Mouse (Mus musculus): Measurements from ENCODE around the gene Coro1a.
"Not testable (repeated sequence)": the region's sequence is repeated elsewhere in the genome, so short reads cannot be mapped to it uniquely, and the experiment has no call there.

Gene Coro1a

GRCm38 (mm10) chr7:126689021-126689420, 18.6 kb downstream of the Coro1a start:
- no peak for DNase-seq (ENCODE audit: low spot score in 2 of 2)

- DNase-seq (ENCODE audit: low spot score in 2 of 2): not testable (repeated sequence)
Measured at GRCm38 (mm10) chr7:126688156-126688555, 19.4 kb downstream of the Coro1a start.

- DNase-seq (ENCODE audit: low spot score in 2 of 2): no peak
Measured at GRCm38 (mm10) chr7:126681221-126681620, 26.4 kb downstream of the Coro1a start.

GRCm38 (mm10) chr7:126679683-126680082, 27.9 kb downstream of the Coro1a start:
- no peak for DNase-seq (ENCODE audit: low spot score in 2 of 2)

DNA sequence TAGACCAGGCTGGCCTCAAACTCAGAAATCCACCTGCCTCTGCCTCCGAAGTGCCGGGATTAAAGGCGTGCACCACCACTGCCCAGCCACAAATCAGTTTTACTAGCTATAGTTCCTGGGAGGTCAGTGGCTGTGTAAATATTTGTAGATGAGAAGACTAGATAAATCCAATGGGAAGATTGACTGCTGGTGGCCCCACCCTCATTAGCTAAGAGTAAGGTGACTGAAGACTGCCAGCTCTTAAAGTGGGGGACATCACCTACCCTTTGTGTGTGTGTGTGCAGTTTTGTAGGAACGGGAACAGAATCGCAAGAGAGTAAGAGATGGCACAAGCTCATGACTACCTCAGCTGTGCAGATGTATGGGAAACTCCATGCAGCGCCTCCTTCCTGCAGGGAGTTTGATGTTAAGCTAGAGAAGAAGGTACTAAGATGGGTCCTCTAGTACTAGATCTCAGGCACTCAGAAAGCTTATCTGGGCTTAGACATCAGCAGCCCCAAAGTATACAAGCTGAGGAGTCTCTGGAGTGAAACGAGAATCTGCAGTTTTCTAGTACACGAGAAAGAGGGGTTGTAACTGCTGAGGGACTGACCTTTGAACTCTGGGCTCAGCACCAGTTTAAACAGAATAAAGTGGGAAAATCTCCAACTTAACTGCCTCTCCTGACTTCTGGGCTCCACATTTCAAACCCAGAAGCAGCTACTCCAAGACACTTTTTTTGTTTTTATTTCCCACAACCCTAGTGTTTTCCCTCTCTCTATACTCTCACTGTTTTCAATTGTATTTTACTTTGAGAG, 28.8 kb downstream of the Coro1a start:
- no peak for DNase-seq (ENCODE audit: low spot score in 2 of 2)

DNA sequence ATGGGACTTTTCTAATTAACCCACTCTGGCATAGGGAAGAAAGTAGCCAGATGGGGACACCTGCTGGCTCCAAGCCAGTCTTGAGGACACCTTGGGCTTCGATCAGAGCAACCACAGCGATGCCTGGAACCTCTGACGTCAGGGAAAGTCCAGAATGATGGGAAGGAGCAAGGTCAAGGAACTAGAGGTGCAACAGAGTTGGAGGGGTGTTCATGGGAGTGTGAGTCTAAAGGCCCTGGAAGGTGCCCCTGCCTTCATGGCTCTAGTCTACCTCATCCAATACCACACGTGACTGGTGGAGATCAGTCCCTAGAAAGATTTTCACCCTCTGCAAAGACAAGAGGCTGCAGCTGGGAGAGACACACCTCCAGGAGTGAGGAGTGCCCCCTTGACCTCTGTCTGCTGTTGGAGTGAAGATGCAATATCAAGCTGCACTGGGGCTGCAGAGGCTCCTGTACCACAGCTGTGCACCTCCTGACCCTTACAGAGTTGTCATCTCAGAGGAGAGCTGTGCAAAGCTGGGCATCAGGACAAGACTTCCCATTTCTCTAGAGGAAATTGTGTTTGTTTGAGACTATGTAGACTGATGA, 30.9 kb downstream of the Coro1a start:
- no peak for DNase-seq (ENCODE audit: low spot score in 2 of 2)

DNA sequence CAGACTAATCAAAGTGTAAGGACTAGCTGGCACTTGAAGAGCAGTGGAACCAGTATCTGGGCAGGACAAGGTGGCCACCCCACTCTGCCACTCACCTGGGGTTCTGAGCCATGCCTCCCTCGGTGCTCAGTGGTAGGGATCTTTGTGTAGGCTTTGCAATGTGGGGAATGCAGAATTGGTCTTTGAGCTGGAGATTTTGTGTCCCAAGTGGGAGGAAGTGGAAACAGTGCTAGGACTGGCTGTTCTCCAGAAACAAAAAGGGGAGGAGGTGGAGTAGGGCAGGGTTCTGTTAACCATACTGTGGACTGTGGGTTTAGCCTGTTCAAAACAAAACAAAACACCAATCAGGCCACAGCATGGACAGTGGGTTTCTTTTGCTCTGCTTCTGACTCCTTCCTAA, 31.4 kb downstream of the Coro1a start, which contains the start of gene Sult1a1:
Gene Sult1a1, minus strand, starts transcription at position 226 of the 400 bp plus-strand sequence.
- DNase-seq (ENCODE audit: low spot score in 2 of 2): no peak

GRCm38 (mm10) chr7:126675104-126675503, 32.5 kb downstream of the Coro1a start:
- no peak for DNase-seq (ENCODE audit: low spot score in 2 of 2)

DNA sequence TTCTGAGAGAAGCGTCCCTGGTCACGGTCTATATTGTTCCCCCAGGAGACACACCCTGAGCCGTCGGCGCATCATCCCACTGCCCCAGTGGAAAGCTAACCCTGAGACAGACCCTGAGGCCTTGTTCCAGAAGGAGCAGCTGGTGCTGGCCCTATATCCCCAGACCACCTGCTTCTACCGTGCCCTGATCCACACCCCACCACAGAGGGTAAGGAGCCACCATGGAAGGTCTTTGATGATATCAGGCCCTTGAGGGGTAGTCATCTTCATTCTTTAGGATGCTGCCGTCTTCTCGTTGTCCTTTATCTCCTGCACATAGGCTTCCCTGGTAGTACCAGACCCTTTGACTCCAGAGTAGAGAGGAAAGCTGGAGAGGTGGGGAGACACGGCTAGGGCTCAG, 35.5 kb downstream of the Coro1a start:
- no peak for DNase-seq (ENCODE audit: low spot score in 2 of 2)

DNA sequence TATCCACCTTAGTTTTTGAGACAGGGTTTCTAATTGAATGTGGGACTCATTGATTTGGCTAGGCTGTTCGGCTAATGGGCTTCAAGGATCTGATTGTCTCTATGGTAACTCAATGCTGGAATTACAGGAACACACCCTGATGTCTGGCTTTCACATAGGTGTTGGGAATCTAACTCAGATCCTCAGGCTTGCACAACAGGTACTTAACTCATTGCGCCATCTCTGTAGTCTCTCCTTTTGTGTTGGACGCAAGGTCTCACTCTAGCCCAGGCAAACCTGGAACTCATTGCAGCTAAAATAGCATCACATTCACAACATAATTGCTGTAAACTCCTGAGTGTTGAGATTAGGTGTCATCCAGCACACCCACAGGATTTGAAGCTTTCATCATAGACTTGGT, 37.4 kb downstream of the Coro1a start:
- DNase-seq (ENCODE audit: low spot score in 2 of 2): no peak

- DNase-seq (ENCODE audit: low spot score in 2 of 2): no peak
Measured at GRCm38 (mm10) chr7:126668452-126668851, 39.1 kb downstream of the Coro1a start.

DNA sequence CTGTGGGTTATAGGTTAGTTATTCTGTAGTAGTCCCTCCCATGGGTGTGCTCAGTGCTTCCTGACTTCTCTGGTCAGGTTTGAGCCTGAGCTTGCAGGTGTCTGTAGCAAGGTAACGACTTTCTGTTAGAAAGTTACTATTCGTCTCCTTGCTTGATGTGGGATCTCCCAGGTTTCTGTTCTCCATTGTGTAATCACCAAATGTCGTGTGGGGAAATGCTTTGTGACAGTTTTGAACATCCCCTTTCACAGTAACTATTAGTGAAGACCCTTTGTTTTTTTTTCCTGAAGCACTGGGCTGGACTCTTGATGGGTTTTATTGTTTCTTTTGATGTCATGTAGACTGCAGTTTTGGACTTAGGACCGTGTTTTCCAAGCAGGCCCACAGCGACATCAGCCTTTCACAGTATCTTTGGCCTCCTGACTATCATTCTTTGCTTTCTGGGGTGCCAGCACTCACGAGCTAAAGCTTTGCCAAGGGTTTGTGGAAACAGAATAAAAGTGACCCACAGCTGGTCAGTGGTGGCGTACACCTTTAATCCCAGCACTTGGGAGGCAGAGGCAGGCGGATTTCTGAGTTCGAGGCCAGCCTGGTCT, 40.0 kb downstream of the Coro1a start:
- DNase-seq (ENCODE audit: low spot score in 2 of 2): no peak

DNA sequence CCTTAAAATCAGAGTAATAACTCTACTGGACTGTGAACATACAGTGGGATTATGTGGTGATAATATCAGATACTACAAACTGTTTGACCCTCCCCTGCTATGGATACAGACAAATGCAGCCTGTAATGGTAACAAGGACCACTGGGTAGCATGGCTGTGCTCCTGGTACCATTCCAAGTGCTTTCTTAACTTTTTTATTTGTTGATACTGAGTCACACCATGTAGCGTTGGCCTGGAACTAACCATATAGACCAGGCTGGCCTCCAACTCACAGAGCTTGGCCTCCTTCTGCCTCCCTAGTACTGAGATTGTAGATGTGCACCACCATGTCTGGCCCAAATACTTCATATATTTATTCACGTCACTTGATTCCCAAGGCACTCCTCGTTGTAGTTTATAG, 42.3 kb downstream of the Coro1a start:
- no peak for DNase-seq (ENCODE audit: low spot score in 2 of 2)

GRCm38 (mm10) chr7:126663646-126664045, 43.9 kb downstream of the Coro1a start:
- DNase-seq (ENCODE audit: low spot score in 2 of 2): no peak

- no peak for DNase-seq (ENCODE audit: low spot score in 2 of 2)
Measured at GRCm38 (mm10) chr7:126659771-126660170, 47.8 kb downstream of the Coro1a start.

- DNase-seq (ENCODE audit: low spot score in 2 of 2): no peak
Measured at GRCm38 (mm10) chr7:126657522-126657921, 50.1 kb downstream of the Coro1a start.

GRCm38 (mm10) chr7:126655695-126656094, 51.9 kb downstream of the Coro1a start:
- no peak for DNase-seq (ENCODE audit: low spot score in 2 of 2)

DNA sequence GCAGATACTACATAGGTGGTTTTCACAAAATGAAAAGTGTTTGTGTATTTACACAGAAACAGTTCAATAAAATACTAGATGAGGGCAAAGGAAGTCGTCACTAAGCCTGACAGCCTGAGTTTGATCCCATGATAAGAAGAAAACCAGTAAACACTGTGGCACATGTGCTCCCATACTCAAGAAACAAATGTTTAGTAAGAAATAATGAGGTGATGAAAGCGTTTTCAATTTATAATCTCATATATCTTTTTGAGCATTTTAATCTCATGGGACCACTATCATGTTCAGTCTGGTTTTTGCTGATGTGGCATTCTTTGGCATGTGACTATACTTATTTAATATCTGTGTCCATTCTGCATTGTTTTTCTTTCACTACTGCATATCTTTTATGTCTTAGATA, 53.6 kb downstream of the Coro1a start:
- no peak for DNase-seq (ENCODE audit: low spot score in 2 of 2)

GRCm38 (mm10) chr7:126650852-126651251, 56.7 kb downstream of the Coro1a start:
- DNase-seq (ENCODE audit: low spot score in 2 of 2): no peak

Measured in right cerebral cortex, postnatal 10 days (tissue).